Mouse (Mus musculus) MEL (cell line): Measurements from ENCODE around the gene Plch1. TPM values are rescaled to one million over a fixed set of nuclear protein-coding genes. Genes with fewer than 3 reads are reported as not detected.
A peak's percentile ranks its signal among the peaks of the same experiment; 100 is the strongest.

Source experiments
- DNase-seq: peaks from one replicate; pipeline ENCODE4 v3.0.0; 2011; ENCODE audit warnings: low read depth, low spot score
- H3K27ac ChIP-seq: 2 replicates; pipeline ENCODE4 v1.5.1; 2012; ENCODE audit warnings: low read depth, mild to moderate bottlenecking, control low read depth, low read length, moderate library complexity; ENCODE audit not compliant: control insufficient read depth
- H3K27me3 ChIP-seq, 2 experiments: fragments of 150-350 bp in 1 of 2; sonication (generic) in 1 of 2; 2 replicates each; pipeline ENCODE4 v1.6.1; 2012; ENCODE audit warnings: low read length in 2 of 2, mild to moderate bottlenecking in 2 of 2, improper control_type of control experiment in 1 of 2, moderate library complexity in 1 of 2; ENCODE audit not compliant: insufficient read depth in 2 of 2, control insufficient read depth in 1 of 2
- H3K36me3 ChIP-seq, 2 experiments: 2 replicates each; pipeline ENCODE4 v1.6.1; 2012 to 2014; ENCODE audit warnings: low read length in 2 of 2, improper control_type of control experiment in 1 of 2, inconsistent platforms in 1 of 2, mild to moderate bottlenecking in 1 of 2; ENCODE audit not compliant: insufficient read depth in 2 of 2, control insufficient read depth in 1 of 2
- H3K4me1 ChIP-seq, 2 experiments: fragments of 150-350 bp in 1 of 2; sonication (generic) in 1 of 2; 2 replicates each; pipeline ENCODE4 v1.6.1; 2012; ENCODE audit warnings: low read length in 2 of 2, improper control_type of control experiment in 1 of 2, mild to moderate bottlenecking in 1 of 2; ENCODE audit not compliant: insufficient read depth in 2 of 2, control insufficient read depth in 1 of 2
- H3K4me3 ChIP-seq, 2 experiments: fragments of 150-350 bp in 1 of 2; sonication (generic) in 1 of 2; 2 replicates each; pipeline ENCODE4 v1.5.1; 2012; ENCODE audit warnings: low read depth in 2 of 2, low read length in 2 of 2, mild to moderate bottlenecking in 2 of 2, moderate library complexity in 2 of 2, control low read depth in 1 of 2, improper control_type of control experiment in 1 of 2; ENCODE audit not compliant: control insufficient read depth in 1 of 2, insufficient read depth in 1 of 2
- H3K79me2 ChIP-seq: 2 replicates; pipeline ENCODE4 v1.6.1; 2012; ENCODE audit warnings: mild to moderate bottlenecking, low read length, moderate library complexity; ENCODE audit not compliant: control insufficient read depth, poor library complexity, insufficient read depth
- H3K9ac ChIP-seq: 2 replicates; pipeline ENCODE4 v1.6.1; 2012; ENCODE audit warnings: low read depth, mild to moderate bottlenecking, control low read depth, low read length, moderate library complexity; ENCODE audit not compliant: control insufficient read depth, poor library complexity, severe bottlenecking
- H3K9me3 ChIP-seq: fragments of 150-350 bp; sonication (generic); replicated peaks from 2 replicates; pipeline ENCODE4 v1.6.1; 2012; ENCODE audit warnings: mild to moderate bottlenecking, low read length, improper control_type of control experiment, moderate library complexity; ENCODE audit not compliant: insufficient read depth
- BHLHE40 ChIP-seq: IDR thresholded peaks from 2 replicates; pipeline ENCODE4 v1.6.1; 2012; ENCODE audit warnings: low read depth, mild to moderate bottlenecking, inconsistent platforms, low read length, improper control_type of control experiment, borderline replicate concordance
- CHD2 ChIP-seq: IDR thresholded peaks from 2 replicates; pipeline ENCODE4 v1.6.1; 2011; ENCODE audit warnings: low read length, improper control_type of control experiment
- CTCF ChIP-seq, 3 experiments: IDR thresholded peaks in 2 of 3; conservative IDR thresholded peaks in 1 of 3; 2 replicates each; pipeline ENCODE4 v1.5.1; 2011 to 2012; ENCODE audit warnings: low read length in 3 of 3, low read depth in 2 of 3, mild to moderate bottlenecking in 2 of 3, improper control_type of control experiment in 1 of 3, inconsistent platforms in 1 of 3, mixed read lengths in 1 of 3, moderate library complexity in 1 of 3; ENCODE audit not compliant: control insufficient read depth in 1 of 3, insufficient read depth in 1 of 3, poor library complexity in 1 of 3, severe bottlenecking in 1 of 3
- E2F4 ChIP-seq: IDR thresholded peaks from 2 replicates; pipeline ENCODE4 v1.6.1; 2011; ENCODE audit warnings: low read depth, low read length, improper control_type of control experiment, borderline replicate concordance
- ELF1 ChIP-seq: IDR thresholded peaks from 2 replicates; pipeline ENCODE4 v1.6.1; 2014; ENCODE audit warnings: low read depth, mild to moderate bottlenecking, inconsistent platforms, low read length, improper control_type of control experiment, moderate library complexity
- EP300 ChIP-seq, 2 experiments: IDR thresholded peaks; 2 replicates each; pipeline ENCODE4 v1.6.1; 2011; ENCODE audit warnings: improper control_type of control experiment in 2 of 2, low read length in 2 of 2, low read depth in 1 of 2, mild to moderate bottlenecking in 1 of 2
- ETS1 ChIP-seq: IDR thresholded peaks from 2 replicates; pipeline ENCODE4 v1.6.1; 2012; ENCODE audit warnings: low read depth, mild to moderate bottlenecking, inconsistent platforms, low read length, improper control_type of control experiment, moderate library complexity
- GABPA ChIP-seq: IDR thresholded peaks from 2 replicates; pipeline ENCODE4 v1.6.1; 2012; ENCODE audit warnings: low read depth, mild to moderate bottlenecking, inconsistent platforms, low read length, improper control_type of control experiment, moderate library complexity
- GATA1 ChIP-seq: IDR thresholded peaks from 2 replicates; pipeline ENCODE4 v1.6.1; 2011; ENCODE audit warnings: low read depth, low read length, improper control_type of control experiment
- HCFC1 ChIP-seq: IDR thresholded peaks from 2 replicates; pipeline ENCODE4 v1.6.1; 2012; ENCODE audit warnings: low read depth, mild to moderate bottlenecking, inconsistent platforms, low read length, improper control_type of control experiment, moderate library complexity
- KAT2A ChIP-seq: conservative IDR thresholded peaks from 2 replicates; pipeline ENCODE4 v1.6.1; 2012; ENCODE audit warnings: low read depth, low read length, improper control_type of control experiment, inconsistent platforms
- MAFK ChIP-seq: IDR thresholded peaks from 2 replicates; pipeline ENCODE4 v1.6.1; 2011; ENCODE audit warnings: low read depth, mild to moderate bottlenecking, low read length, improper control_type of control experiment, borderline replicate concordance
- MAX ChIP-seq: IDR thresholded peaks from 2 replicates; pipeline ENCODE4 v1.6.1; 2011; ENCODE audit warnings: low read length, improper control_type of control experiment
- MAZ ChIP-seq: IDR thresholded peaks from 2 replicates; pipeline ENCODE4 v1.6.1; 2012; ENCODE audit warnings: low read depth, mild to moderate bottlenecking, inconsistent platforms, low read length, improper control_type of control experiment
- MEF2A ChIP-seq: IDR thresholded peaks from 2 replicates; pipeline ENCODE4 v1.6.1; 2014; ENCODE audit warnings: low read depth, mild to moderate bottlenecking, inconsistent platforms, low read length, improper control_type of control experiment; ENCODE audit not compliant: poor library complexity, insufficient replicate concordance, severe bottlenecking; ENCODE audit errors: extremely low read depth
- MXI1 ChIP-seq: IDR thresholded peaks from 2 replicates; pipeline ENCODE4 v1.6.1; 2011; ENCODE audit warnings: mild to moderate bottlenecking, low read depth, low read length, improper control_type of control experiment
- MYB ChIP-seq: IDR thresholded peaks from 2 replicates; pipeline ENCODE4 v1.6.1; 2011; ENCODE audit warnings: mild to moderate bottlenecking, low read depth, low read length, improper control_type of control experiment
- MYC ChIP-seq: IDR thresholded peaks from 2 replicates; pipeline ENCODE4 v1.6.1; 2011; ENCODE audit warnings: low read depth, mild to moderate bottlenecking, low read length, improper control_type of control experiment, moderate library complexity
- NELFE ChIP-seq: IDR thresholded peaks from 2 replicates; pipeline ENCODE4 v1.6.1; 2011; ENCODE audit warnings: low read depth, low read length, improper control_type of control experiment
- NRF1 ChIP-seq: IDR thresholded peaks from 2 replicates; pipeline ENCODE4 v1.6.1; 2014; ENCODE audit warnings: low read depth, mild to moderate bottlenecking, inconsistent platforms, low read length, improper control_type of control experiment, moderate library complexity; ENCODE audit not compliant: poor library complexity, insufficient read depth, severe bottlenecking
- POLR2A ChIP-seq, 2 experiments: IDR thresholded peaks; 2 replicates each; pipeline ENCODE4 v1.6.1; 2011 to 2012; ENCODE audit warnings: low read length in 2 of 2, mild to moderate bottlenecking in 2 of 2, control low read depth in 1 of 2, improper control_type of control experiment in 1 of 2, low read depth in 1 of 2, moderate library complexity in 1 of 2; ENCODE audit not compliant: control insufficient read depth in 1 of 2, insufficient read depth in 1 of 2, poor library complexity in 1 of 2
- POLR2AphosphoS5 ChIP-seq: IDR thresholded peaks from 2 replicates; pipeline ENCODE4 v1.6.1; 2012; ENCODE audit warnings: low read depth, borderline replicate concordance, mild to moderate bottlenecking, inconsistent platforms, low read length, moderate library complexity, mixed read lengths
- RCOR1 ChIP-seq: IDR thresholded peaks from 2 replicates; pipeline ENCODE4 v1.6.1; 2012; ENCODE audit warnings: low read depth, mild to moderate bottlenecking, inconsistent platforms, low read length, improper control_type of control experiment
- SIN3A ChIP-seq: IDR thresholded peaks from 2 replicates; pipeline ENCODE4 v1.6.1; 2012; ENCODE audit warnings: low read length, improper control_type of control experiment, inconsistent platforms
- SMC3 ChIP-seq: IDR thresholded peaks from 2 replicates; pipeline ENCODE4 v1.6.1; 2011; ENCODE audit warnings: low read depth, low read length, improper control_type of control experiment
- TAL1 ChIP-seq: IDR thresholded peaks from 2 replicates; pipeline ENCODE4 v1.6.1; 2012; ENCODE audit warnings: mild to moderate bottlenecking, inconsistent platforms, low read length, moderate library complexity, mixed read lengths
- TBP ChIP-seq: IDR thresholded peaks from 2 replicates; pipeline ENCODE4 v1.8.0; 2011; ENCODE audit warnings: low read depth, low read length, improper control_type of control experiment
- TCF12 ChIP-seq: IDR thresholded peaks from 2 replicates; pipeline ENCODE4 v1.6.1; 2014; ENCODE audit warnings: low read depth, mild to moderate bottlenecking, inconsistent platforms, low read length, improper control_type of control experiment, moderate library complexity
- UBTF ChIP-seq: IDR thresholded peaks from 2 replicates; pipeline ENCODE4 v1.6.1; 2012; ENCODE audit warnings: low read depth, mild to moderate bottlenecking, inconsistent platforms, low read length, improper control_type of control experiment, moderate library complexity, borderline replicate concordance; ENCODE audit not compliant: insufficient read depth
- USF1 ChIP-seq: IDR thresholded peaks from 2 replicates; pipeline ENCODE4 v1.6.1; 2014; ENCODE audit warnings: low read depth, mild to moderate bottlenecking, inconsistent platforms, low read length, improper control_type of control experiment, moderate library complexity
- USF2 ChIP-seq, 2 experiments: IDR thresholded peaks; 2 replicates each; pipeline ENCODE4 v1.6.1; 2011 to 2012; ENCODE audit warnings: improper control_type of control experiment in 2 of 2, low read length in 2 of 2, borderline replicate concordance in 1 of 2, inconsistent platforms in 1 of 2, low read depth in 1 of 2, mild to moderate bottlenecking in 1 of 2; ENCODE audit not compliant: insufficient read depth in 1 of 2
- ZKSCAN1 ChIP-seq: IDR thresholded peaks from 2 replicates; pipeline ENCODE4 v1.6.1; 2012; ENCODE audit warnings: low read depth, mild to moderate bottlenecking, inconsistent platforms, low read length, improper control_type of control experiment, moderate library complexity
- ZMIZ1 ChIP-seq: IDR thresholded peaks from 2 replicates; pipeline ENCODE4 v1.6.1; 2012; ENCODE audit warnings: low read depth, mild to moderate bottlenecking, inconsistent platforms, low read length, improper control_type of control experiment, moderate library complexity
- polyA plus RNA-seq, 2 experiments: library from polyadenylated mRNA; stranded (reverse) in 1 of 2; unstranded in 1 of 2; fragments of >175 nt in 1 of 2; fragments of >200 nt in 1 of 2; gene quantifications; 2 replicates each; pipeline versions ENCODE4 v1.2.1 to v1.2.4; 2012; ENCODE audit warnings: low replicate concordance in 2 of 2, low read depth in 1 of 2; ENCODE audit not compliant: insufficient read length in 2 of 2, insufficient read depth in 1 of 2, missing spikeins in 1 of 2
- total RNA-seq: library from RNA; depleted of rRNA; stranded (reverse); fragments of 300-350 nt; gene quantifications from 2 replicates; pipeline ENCODE4 v1.2.3, GENCODE M21; 2012

Gene Plch1
- total and polyA plus RNA-seq, 3 experiments, result 0.01 to 0.23 TPM; not detected in 1

DNA sequence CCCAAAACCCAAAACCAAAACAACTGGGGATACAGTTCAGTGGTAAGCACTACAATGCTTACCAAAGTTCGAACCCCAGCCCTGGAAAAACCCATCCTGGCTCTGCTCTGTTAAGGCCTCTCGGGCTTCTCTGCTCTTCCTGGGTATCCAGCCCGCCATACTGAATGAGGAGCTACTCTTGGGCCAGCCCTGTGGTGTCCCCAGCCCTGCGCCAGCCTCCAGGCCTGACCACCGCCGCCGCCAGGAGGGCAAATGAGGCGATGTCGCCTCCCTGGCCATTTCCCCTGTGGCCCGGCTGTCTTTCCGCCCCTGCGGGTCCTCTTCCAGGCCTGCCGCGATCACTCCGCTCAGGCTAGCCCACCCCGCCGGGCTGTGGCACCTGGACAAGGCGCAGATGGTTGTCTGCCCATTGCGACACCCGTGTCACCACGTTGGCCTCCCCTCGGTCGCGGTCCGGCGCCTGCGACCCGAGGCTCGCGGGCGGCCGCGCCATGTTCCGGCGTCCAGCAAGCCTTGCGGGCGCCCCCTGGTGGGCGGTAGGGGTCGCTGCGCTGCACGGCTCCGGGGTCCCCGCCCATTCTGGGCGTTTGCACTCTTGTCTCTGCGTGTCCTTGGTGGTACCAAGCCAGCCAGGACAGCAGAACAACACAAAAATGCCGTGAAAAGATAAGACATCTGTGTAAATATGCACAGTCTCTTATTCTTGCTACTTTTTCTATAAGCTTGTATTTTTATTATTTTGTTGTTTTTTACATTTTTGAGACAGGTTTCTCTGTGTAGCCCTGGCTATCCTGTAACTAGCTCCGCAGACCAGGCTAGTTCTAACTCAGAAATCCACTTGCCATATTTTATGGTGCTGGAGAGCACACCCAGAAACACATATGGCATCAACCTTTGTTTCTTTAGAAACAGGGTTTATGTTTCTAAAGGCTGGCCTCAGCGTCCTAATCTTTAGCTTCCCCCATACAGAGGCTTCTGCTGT lies 29.9 kb upstream of the Plch1 start, which contains the start of gene E130311K13Rik:
Gene E130311K13Rik, minus strand, starts transcription at position 595 of the 982 bp plus-strand sequence.
- Histone ChIP-seq H3K27ac (peak within 1 kb of the TSS; percentile 64), H3K79me2 (peaks cover 1% of the 10 kb centered on the region; the same call in 1 of the 2 replicates), H3K4me1 (peaks cover 0 to 7% of the 10 kb centered on the region in 2 experiments; a peak in 2 of 4 replicates), H3K9ac (peak within 1 kb of the TSS; percentile 100), H3K36me3 (peaks cover 0 to 3% of the 10 kb centered on the region in 2 experiments; a peak in 1 of 4 replicates), H3K27me3 (no peaks in the 10 kb centered on the region), H3K9me3 (no peaks in the 10 kb centered on the region), H3K4me3 (peak within 1 kb of the TSS; percentile 84 to 97)
- DNase-seq, result peak; percentile 89
- TF ChIP-seq MXI1 (peak; percentile 75), MAFK (no peak), SMC3 (peak; percentile 61), EP300 (IDR thresholded peaks at IDR 0.05; ENCODE audit: low read depth in 1 of 2, low read length in 2 of 2) (no peak), CHD2 (no peak), UBTF (no peak), MYB (no peak), SIN3A (no peak), GATA1 (no peak), ETS1 (0 out of 2 replicates have a peak, but pooled peaks have one; percentile 21), TCF12 (peak; percentile 50; the same call in 1 of the 2 replicates), ZKSCAN1 (no peak), NRF1 (0 out of 2 replicates have a peak, but pooled peaks have one; percentile 31), KAT2A (no peak), BHLHE40 (no peak), TAL1 (no peak), TBP (no peak), E2F4 (no peak), GABPA (no peak), HCFC1 (peak; percentile 56; the same call in 1 of the 2 replicates), USF1 (no peak), ZMIZ1 (peak; percentile 56; the same call in 1 of the 2 replicates), POLR2A (IDR thresholded peaks at IDR 0.05; ENCODE audit: control insufficient read depth in 1 of 2, insufficient read depth in 1 of 2, low read depth in 1 of 2, low read length in 2 of 2, poor library complexity in 1 of 2) (peak; percentile 80 to 94), POLR2AphosphoS5 (no peak), MAX (0 out of 2 replicates have a peak, but pooled peaks have one; percentile 2), NELFE (peak; percentile 80), ELF1 (0 out of 2 replicates have a peak, but pooled peaks have one; percentile 40), USF2 (IDR thresholded peaks at IDR 0.05; ENCODE audit: borderline replicate concordance in 1 of 2, insufficient read depth in 1 of 2, low read depth in 1 of 2, low read length in 2 of 2) (no peak), MEF2A (no peak), MYC (0 out of 2 replicates have a peak, but pooled peaks have one; percentile 35), CTCF (IDR thresholded peaks at IDR 0.05 in 2 of 3, conservative IDR thresholded peaks at IDR 0.05 in 1 of 3; ENCODE audit: control insufficient read depth in 1 of 3, insufficient read depth in 1 of 3, low read depth in 2 of 3, low read length in 3 of 3, poor library complexity in 1 of 3, severe bottlenecking in 1 of 3) (peak; percentile 60 to 96 (median 85)), RCOR1 (no peak), MAZ (peak; percentile 48; the same call in 1 of the 2 replicates)
